Mouse (Mus musculus): Measurements from ENCODE around the gene Nkpd1. TPM values are rescaled to one million over a fixed set of nuclear protein-coding genes. Genes with fewer than 3 reads are reported as not detected.

Gene Nkpd1
- polyA plus RNA-seq, 2 experiments, result 0.01 TPM; not detected in 1

DNA sequence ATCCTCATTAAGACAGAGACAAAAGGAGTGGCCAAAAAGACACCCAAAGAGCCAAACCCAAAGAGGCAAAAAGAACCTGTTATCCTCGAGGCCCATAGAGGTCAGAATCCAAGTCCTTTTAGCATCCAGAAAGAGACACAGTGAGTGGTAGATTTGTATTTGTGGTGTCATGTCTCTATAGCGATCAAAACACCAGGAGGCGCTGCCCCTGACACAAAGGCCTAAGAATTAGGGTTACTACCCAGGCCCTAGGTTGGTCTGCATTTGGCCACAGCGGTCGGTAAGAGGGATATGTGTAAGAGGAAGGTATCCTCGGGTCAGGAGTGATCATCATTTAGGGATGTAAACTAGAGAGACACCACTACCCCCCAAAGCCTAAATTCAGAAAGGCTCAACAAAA lies 11.3 kb upstream of the Nkpd1 start:
- Histone ChIP-seq H3K4me1 (replicated peaks; ENCODE audit: control insufficient read depth in 2 of 2, insufficient read depth in 2 of 2, low read length in 1 of 2) (peaks cover 7 to 13% of the 10 kb centered on the region in 2 experiments), H3K27me3 (ENCODE audit: control insufficient read depth, insufficient read depth, low read length) (no peaks in the 10 kb centered on the region), H3K4me2 (ENCODE audit: low read depth) (peak overlapping the region; percentile 78), H3K4me3 (ENCODE audit: insufficient read depth in 1 of 2, low read depth in 2 of 2, low read length in 2 of 2) (no peak overlapping the region), H3K36me3 (replicated peaks; ENCODE audit: control insufficient read depth, insufficient read depth, low read depth) (no peaks in the 10 kb centered on the region), H3K9ac (replicated peaks) (no peak overlapping the region), H3K27ac (no peak overlapping the region), H3K9me3 (ENCODE audit: control insufficient read depth, low read length) (no peaks in the 10 kb centered on the region)
- TF ChIP-seq CTCF (IDR thresholded peaks at IDR 0.05; ENCODE audit: low read depth), result peak; percentile 57
- TF ChIP-seq EP300 (IDR thresholded peaks at IDR 0.05; ENCODE audit: low read depth), result no peak
- ATAC-seq (ENCODE audit: insufficient read depth) (no peak), DNase-seq (ENCODE audit: low read depth in 3 of 3, low spot score in 3 of 3) (peak in 2 of 3 experiments; percentile 37 to 41)
- 19% methylated on average over 6 of the region's 6 CpGs for WGBS (ENCODE audit: insufficient replicate concordance)

DNA sequence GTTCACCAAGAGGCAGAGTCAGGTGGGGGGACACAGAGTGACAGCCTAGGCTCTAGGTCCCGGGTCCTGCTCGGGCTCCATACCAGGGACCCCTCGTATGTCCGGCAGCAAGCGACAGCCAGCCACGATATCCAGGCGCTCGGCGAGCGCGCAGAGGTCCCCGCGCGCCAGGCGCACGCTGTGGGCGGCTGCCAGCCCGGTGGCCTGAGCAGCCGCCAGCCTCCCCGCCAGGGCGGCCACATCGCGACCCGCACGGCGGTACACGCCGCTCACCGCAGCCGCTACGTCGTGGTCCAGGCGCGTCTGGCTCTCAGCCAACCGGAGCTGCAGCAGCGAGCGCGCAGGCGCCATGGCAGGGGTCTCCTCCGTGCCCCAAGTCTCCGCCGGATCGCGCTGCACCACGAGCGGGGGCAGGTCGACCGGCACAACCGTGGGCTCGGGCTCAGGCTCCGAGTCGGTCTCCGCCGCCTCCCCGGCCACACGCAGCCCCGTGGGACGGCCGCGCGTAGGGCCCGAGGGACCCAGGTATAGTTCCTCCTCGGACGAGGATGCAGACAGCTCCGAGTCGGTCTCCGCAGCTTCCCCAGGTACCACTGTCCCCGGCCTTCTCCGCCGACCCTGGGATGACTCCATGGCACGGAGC lies 10.5 kb upstream of the Nkpd1 start:
- no peak for ATAC-seq (ENCODE audit: insufficient read depth)
- no peak for TF ChIP-seq EP300 (IDR thresholded peaks at IDR 0.05; ENCODE audit: low read depth)
- no peak for TF ChIP-seq CTCF (IDR thresholded peaks at IDR 0.05; ENCODE audit: low read depth)
- WGBS (ENCODE audit: insufficient replicate concordance), result 1% methylated on average over 67 of the region's 71 CpGs
- H3K4me1 ChIP-seq (replicated peaks; ENCODE audit: control insufficient read depth in 2 of 2, insufficient read depth in 2 of 2, low read length in 1 of 2), result peaks cover 7 to 13% of the 10 kb centered on the region in 2 experiments
- no peaks in the 10 kb centered on the region for H3K9me3 ChIP-seq (ENCODE audit: control insufficient read depth, low read length)
- no peaks in the 10 kb centered on the region for H3K27me3 ChIP-seq (ENCODE audit: control insufficient read depth, insufficient read depth, low read length)
- DNase-seq (ENCODE audit: low read depth in 3 of 3, low spot score in 3 of 3), result no peak
- H3K4me3 ChIP-seq (ENCODE audit: insufficient read depth in 1 of 2, low read depth in 2 of 2, low read length in 2 of 2), result peak overlapping the region; percentile 76 to 98
- no peaks in the 10 kb centered on the region for H3K36me3 ChIP-seq (replicated peaks; ENCODE audit: control insufficient read depth, insufficient read depth, low read depth)
- no peak overlapping the region for H3K27ac ChIP-seq
- peak overlapping the region; percentile 78 for H3K4me2 ChIP-seq (ENCODE audit: low read depth)
- H3K9ac ChIP-seq (replicated peaks), result peak overlapping the region; percentile 71

DNA sequence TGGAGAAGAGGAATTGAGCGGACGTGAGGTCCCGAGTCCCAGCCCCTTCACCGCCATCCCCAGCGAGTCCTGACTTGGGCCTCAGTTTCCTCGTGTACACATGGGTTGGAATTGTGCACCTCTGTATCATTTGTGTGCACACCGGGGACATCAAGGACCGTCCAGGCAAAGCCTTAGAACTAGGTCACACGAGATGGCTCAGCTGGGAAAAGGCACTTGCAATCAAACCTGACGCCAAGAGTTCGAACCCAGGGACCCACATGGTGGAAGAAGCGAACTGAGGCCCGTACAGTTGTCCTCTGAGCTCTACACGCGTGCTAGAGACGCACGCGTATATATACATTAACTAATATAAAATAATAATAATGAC lies 10.0 kb upstream of the Nkpd1 start:
- DNase-seq (ENCODE audit: low read depth in 3 of 3, low spot score in 3 of 3) (no peak), ATAC-seq (ENCODE audit: insufficient read depth) (no peak)
- Histone ChIP-seq H3K9me3 (ENCODE audit: control insufficient read depth, low read length) (no peaks in the 10 kb centered on the region), H3K4me3 (ENCODE audit: insufficient read depth in 1 of 2, low read depth in 2 of 2, low read length in 2 of 2) (peak overlapping the region; percentile 76 to 98), H3K4me2 (ENCODE audit: low read depth) (peak overlapping the region; percentile 78), H3K4me1 (replicated peaks; ENCODE audit: control insufficient read depth in 2 of 2, insufficient read depth in 2 of 2, low read length in 1 of 2) (peaks cover 7 to 13% of the 10 kb centered on the region in 2 experiments), H3K36me3 (replicated peaks; ENCODE audit: control insufficient read depth, insufficient read depth, low read depth) (no peaks in the 10 kb centered on the region), H3K27ac (peak overlapping the region; percentile 46), H3K9ac (replicated peaks) (peak overlapping the region; percentile 71), H3K27me3 (ENCODE audit: control insufficient read depth, insufficient read depth, low read length) (no peaks in the 10 kb centered on the region)
- 3% methylated on average over 18 of the region's 18 CpGs for WGBS (ENCODE audit: insufficient replicate concordance)
- TF ChIP-seq CTCF (IDR thresholded peaks at IDR 0.05; ENCODE audit: low read depth) (no peak), EP300 (IDR thresholded peaks at IDR 0.05; ENCODE audit: low read depth) (no peak)

DNA sequence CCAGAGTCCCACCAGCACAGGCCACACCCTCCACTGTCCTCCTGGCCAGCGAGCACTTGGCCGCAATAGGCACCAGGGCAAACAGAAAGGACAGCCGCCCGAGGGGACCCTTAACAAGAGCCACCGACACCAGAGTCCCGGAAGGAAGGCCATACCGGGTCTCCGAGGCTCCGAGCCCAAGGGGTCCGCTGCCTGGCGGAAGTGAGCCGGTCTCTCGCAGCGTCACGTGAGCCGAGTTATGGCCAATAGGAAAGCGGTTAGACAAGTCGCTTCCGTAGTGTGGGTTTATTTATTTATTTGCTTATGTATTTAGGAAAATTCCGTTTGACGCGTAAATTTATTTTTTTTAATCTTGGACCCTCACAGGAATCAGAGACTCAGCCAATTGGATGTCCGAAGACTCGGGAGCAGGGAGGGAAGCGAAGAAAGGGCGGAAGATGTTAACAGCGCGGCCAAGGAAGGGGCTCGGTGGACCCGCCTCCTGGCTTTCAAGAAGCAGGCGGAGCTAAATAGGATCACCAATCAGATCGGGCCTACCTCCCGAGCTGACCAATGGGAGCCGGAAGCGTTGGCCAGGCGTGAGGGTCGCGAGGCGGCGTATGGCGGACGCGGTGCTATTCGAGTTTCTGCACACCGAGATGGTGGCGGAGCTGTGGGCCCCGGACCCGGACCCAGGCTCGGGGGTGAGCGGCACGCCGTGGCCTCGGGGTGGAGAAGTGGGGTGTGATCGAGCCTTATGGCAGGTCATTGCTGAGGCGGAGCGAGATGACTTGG lies 9.3 kb upstream of the Nkpd1 start, which contains the start of the genes Bloc1s3 and Trappc6a:
Gene Bloc1s3 (minus strand): TSS at position 218 of the 774 bp plus-strand sequence.
Gene Trappc6a (plus strand): TSS at position 246 of the 774 bp plus-strand sequence.
- peak within 1 kb of the TSS; percentile 46 for H3K27ac ChIP-seq
- peak within 1 kb of the TSS; percentile 76 to 98 for H3K4me3 ChIP-seq (ENCODE audit: insufficient read depth in 1 of 2, low read depth in 2 of 2, low read length in 2 of 2)
- peak; percentile 95 for ATAC-seq (ENCODE audit: insufficient read depth)
- TF ChIP-seq CTCF (IDR thresholded peaks at IDR 0.05; ENCODE audit: low read depth) (0 out of 2 replicates have a peak, but pooled peaks have one; percentile 1), EP300 (IDR thresholded peaks at IDR 0.05; ENCODE audit: low read depth) (no peak)
- H3K36me3 ChIP-seq (replicated peaks; ENCODE audit: control insufficient read depth, insufficient read depth, low read depth), result no peaks in the 10 kb centered on the region
- peak within 1 kb of the TSS; percentile 78 for H3K4me2 ChIP-seq (ENCODE audit: low read depth)
- DNase-seq (ENCODE audit: low read depth in 3 of 3, low spot score in 3 of 3), result peak; percentile 86 to 88 (median 88)
- peak within 1 kb of the TSS; percentile 71 for H3K9ac ChIP-seq (replicated peaks)
- no peaks in the 10 kb centered on the region for H3K9me3 ChIP-seq (ENCODE audit: control insufficient read depth, low read length)
- under 1% methylated on average over 56 of the region's 56 CpGs for whole genome bisulfite sequencing (ENCODE audit: insufficient replicate concordance)
- H3K27me3 ChIP-seq (ENCODE audit: control insufficient read depth, insufficient read depth, low read length), result no peaks in the 10 kb centered on the region
- peaks cover 7 to 13% of the 10 kb centered on the region in 2 experiments for H3K4me1 ChIP-seq (replicated peaks; ENCODE audit: control insufficient read depth in 2 of 2, insufficient read depth in 2 of 2, low read length in 1 of 2)

All from liver, embryonic 14.5 days (tissue).